Mouse (Mus musculus) hindbrain, embryonic 13.5 days (tissue): ENCODE data around the gene Gm5134. TPM values are rescaled to one million over a fixed set of nuclear protein-coding genes. Genes with fewer than 3 reads are reported as not detected.
A peak's percentile ranks its signal among the peaks of the same experiment; 100 is the strongest.

Experiments used
- ATAC-seq: fragments of 200-750 bp; cut with Nextera tagmentation; 2 replicates; pipeline ENCODE4 v1.8.0; 2017; ENCODE audit warnings: moderate TSS enrichment; ENCODE audit not compliant: low FRiP score
- H3K27ac ChIP-seq: fragments of 300-500 bp; sonication (generic); 2 replicates; pipeline ENCODE4 v1.5.1; 2015; ENCODE audit warnings: inconsistent platforms, mild to moderate bottlenecking, moderate library complexity
- H3K27me3 ChIP-seq: fragments of 300-500 bp; sonication (generic); 2 replicates; pipeline ENCODE4 v1.6.1; 2015; ENCODE audit warnings: mild to moderate bottlenecking, inconsistent platforms
- H3K36me3 ChIP-seq: fragments of 300-500 bp; sonication (generic); 2 replicates; pipeline ENCODE4 v1.6.1; 2015; ENCODE audit warnings: mild to moderate bottlenecking, inconsistent platforms
- H3K4me1 ChIP-seq: fragments of 300-500 bp; sonication (generic); replicated peaks from 2 replicates; pipeline ENCODE4 v1.6.1; 2015; ENCODE audit warnings: inconsistent platforms
- H3K4me2 ChIP-seq: fragments of 300-500 bp; sonication (generic); 2 replicates; pipeline ENCODE4 v1.6.1; 2015; ENCODE audit warnings: inconsistent platforms, mild to moderate bottlenecking, moderate library complexity
- H3K4me3 ChIP-seq: fragments of 300-500 bp; sonication (generic); 2 replicates; pipeline ENCODE4 v1.5.1; 2015; ENCODE audit warnings: mild to moderate bottlenecking, inconsistent platforms
- H3K9ac ChIP-seq: fragments of 300-500 bp; sonication (generic); 2 replicates; pipeline ENCODE4 v1.6.1; 2015; ENCODE audit warnings: mild to moderate bottlenecking, inconsistent platforms
- H3K9me3 ChIP-seq: fragments of 300-500 bp; sonication (generic); 2 replicates; pipeline ENCODE4 v1.6.1; 2016; ENCODE audit warnings: inconsistent platforms
- WGBS: fragments of 180-500 bp; shearing (Covaris S2); methylation state at CpG from one replicate; pipeline ENCODE4 v1.1.7; 2015; 5-methylcytosine and 5-hydroxymethylcytosine counted together
- polyA plus RNA-seq: library from polyadenylated mRNA; unstranded; fragments of >200 nt; fragmentation: Nextera tagmentation; extraction: Ambion mirVana; gene quantifications from 2 replicates; pipeline ENCODE4 v1.2.1, GENCODE M21; 2015

Gene Gm5134
- polyA plus RNA-seq: not detected in 2 replicates

- ATAC-seq: no peak
- peak within 1 kb of the TSS; percentile 35 for H3K9ac ChIP-seq
- H3K27me3 ChIP-seq: peaks cover 27% of the 10 kb centered on the region
- H3K4me2 ChIP-seq: peak within 1 kb of the TSS; percentile 43
- H3K4me1 ChIP-seq: peaks cover 11% of the 10 kb centered on the region
- WGBS: 37% methylated on average over 20 of the region's 20 CpGs
- H3K36me3 ChIP-seq: no peaks in the 10 kb centered on the region
- H3K4me3 ChIP-seq: peak within 1 kb of the TSS; percentile 18; the same call in 1 of the 2 replicates
- no peaks in the 10 kb centered on the region for H3K9me3 ChIP-seq
- no peak within 1 kb of the TSS for H3K27ac ChIP-seq
These were observed at the start of gene Gm5134 for GRCm38 (mm10) chr10:75954381-75954811. Gm5134 (plus strand) TSS chr10:75954514.

GRCm38 (mm10) chr10:75906882-75907281 is 47.4 kb upstream of the Gm5134 start:
- Histone ChIP-seq H3K36me3 (peaks cover 94% of the 10 kb centered on the region), H3K4me2 (no peak overlapping the region), H3K9ac (no peak overlapping the region), H3K27ac (no peak overlapping the region), H3K4me1 (no peaks in the 10 kb centered on the region), H3K4me3 (no peak overlapping the region), H3K9me3 (no peaks in the 10 kb centered on the region), H3K27me3 (no peaks in the 10 kb centered on the region)
- no peak for ATAC-seq
- 96% methylated on average over 4 of the region's 4 CpGs for WGBS

- Histone ChIP-seq H3K27ac (no peak overlapping the region), H3K27me3 (no peaks in the 10 kb centered on the region), H3K4me3 (no peak overlapping the region), H3K9me3 (no peaks in the 10 kb centered on the region), H3K36me3 (peaks cover 88% of the 10 kb centered on the region), H3K4me1 (no peaks in the 10 kb centered on the region), H3K9ac (no peak overlapping the region), H3K4me2 (no peak overlapping the region)
- ATAC-seq: no peak
- 83% methylated on average over 2 of the region's 2 CpGs for WGBS
These were observed 43.6 kb upstream of the Gm5134 start for GRCm38 (mm10) chr10:75910698-75911097.

- no peak for ATAC-seq
- H3K27me3 ChIP-seq: no peaks in the 10 kb centered on the region
- no peaks in the 10 kb centered on the region for H3K9me3 ChIP-seq
- no peak overlapping the region for H3K4me2 ChIP-seq
- H3K27ac ChIP-seq: no peak overlapping the region
- WGBS: 76% methylated on average over 6 of the region's 6 CpGs
- peaks cover 77% of the 10 kb centered on the region for H3K36me3 ChIP-seq
- H3K4me1 ChIP-seq: peaks cover 24% of the 10 kb centered on the region
- H3K9ac ChIP-seq: no peak overlapping the region
- H3K4me3 ChIP-seq: no peak overlapping the region
These were observed 41.2 kb upstream of the Gm5134 start for GRCm38 (mm10) chr10:75913013-75913589.

- no peaks in the 10 kb centered on the region for H3K27me3 ChIP-seq
- no peak overlapping the region for H3K4me2 ChIP-seq
- H3K9me3 ChIP-seq: no peaks in the 10 kb centered on the region
- H3K4me3 ChIP-seq: no peak overlapping the region
- no peak overlapping the region for H3K9ac ChIP-seq
- no peak for ATAC-seq
- no peak overlapping the region for H3K27ac ChIP-seq
- 86% methylated on average over 7 of the region's 7 CpGs for WGBS
- H3K36me3 ChIP-seq: peaks cover 58% of the 10 kb centered on the region
- H3K4me1 ChIP-seq: peaks cover 48% of the 10 kb centered on the region
These were observed 38.8 kb upstream of the Gm5134 start for GRCm38 (mm10) chr10:75915557-75915956.

GRCm38 (mm10) chr10:75916840-75917239 is 37.5 kb upstream of the Gm5134 start:
- peaks cover 45% of the 10 kb centered on the region for H3K36me3 ChIP-seq

GRCm38 (mm10) chr10:75919026-75919425 is 35.3 kb upstream of the Gm5134 start:
- Histone ChIP-seq H3K4me3 (peak overlapping the region; percentile 11), H3K9ac (peak overlapping the region; percentile 46; the same call in 1 of the 2 replicates), H3K27me3 (no peaks in the 10 kb centered on the region), H3K4me1 (peaks cover 66% of the 10 kb centered on the region), H3K9me3 (no peaks in the 10 kb centered on the region), H3K36me3 (peaks cover 34% of the 10 kb centered on the region), H3K4me2 (peak overlapping the region; percentile 81), H3K27ac (peak overlapping the region; percentile 20; the same call in 1 of the 2 replicates)
- no peak for ATAC-seq
- WGBS: 81% methylated on average over 5 of the region's 5 CpGs

More at GRCm38 (mm10) chr10:75916840-75917239, 37.5 kb upstream of the Gm5134 start:
- Histone ChIP-seq H3K4me1 (peaks cover 50% of the 10 kb centered on the region), H3K4me2 (no peak overlapping the region), H3K9ac (no peak overlapping the region), H3K27ac (0 out of 2 replicates have a peak overlapping the region, but pooled peaks have one; percentile 12), H3K27me3 (no peaks in the 10 kb centered on the region), H3K4me3 (no peak overlapping the region), H3K9me3 (no peaks in the 10 kb centered on the region)
- WGBS: 79% methylated on average over 8 of the region's 8 CpGs
- ATAC-seq: no peak

GRCm38 (mm10) chr10:75921026-75921725 is 33.1 kb upstream of the Gm5134 start, which contains the start of gene Smarcb1:
Smarcb1 (minus strand) TSS chr10:75921617.
- Histone ChIP-seq H3K36me3 (peaks cover 31% of the 10 kb centered on the region), H3K4me2 (peak within 1 kb of the TSS; percentile 81), H3K27ac (peak within 1 kb of the TSS; percentile 99), H3K9ac (peak within 1 kb of the TSS; percentile 98), H3K9me3 (no peaks in the 10 kb centered on the region), H3K4me1 (peaks cover 61% of the 10 kb centered on the region), H3K4me3 (peak within 1 kb of the TSS; percentile 93), H3K27me3 (no peaks in the 10 kb centered on the region)
- ATAC-seq: peak; percentile 89
- WGBS: under 1% methylated on average over 75 of the region's 76 CpGs

- Histone ChIP-seq H3K9ac (peak overlapping the region; percentile 98), H3K9me3 (no peaks in the 10 kb centered on the region), H3K4me2 (peak overlapping the region; percentile 81), H3K27me3 (no peaks in the 10 kb centered on the region), H3K36me3 (peaks cover 31% of the 10 kb centered on the region), H3K4me3 (peak overlapping the region; percentile 93), H3K4me1 (peaks cover 54% of the 10 kb centered on the region), H3K27ac (peak overlapping the region; percentile 99)
- 5% methylated on average over 22 of the region's 22 CpGs for WGBS
- ATAC-seq: peak; percentile 49
These were observed 32.4 kb upstream of the Gm5134 start for GRCm38 (mm10) chr10:75921726-75922560.

- H3K27me3 ChIP-seq: 0 out of 2 replicates have a peak, but pooled peaks cover 2% of the 10 kb centered on the region
- H3K4me1 ChIP-seq: peaks cover 30% of the 10 kb centered on the region
- no peak overlapping the region for H3K4me2 ChIP-seq
- H3K9ac ChIP-seq: no peak overlapping the region
- 60% methylated on average over 2 of the region's 2 CpGs for WGBS
- peaks cover 40% of the 10 kb centered on the region for H3K36me3 ChIP-seq
- no peaks in the 10 kb centered on the region for H3K9me3 ChIP-seq
- H3K27ac ChIP-seq: no peak overlapping the region
- no peak for ATAC-seq
- H3K4me3 ChIP-seq: no peak overlapping the region
These were observed 30.0 kb upstream of the Gm5134 start for GRCm38 (mm10) chr10:75924324-75924723.

GRCm38 (mm10) chr10:75926396-75926795 is 27.9 kb upstream of the Gm5134 start:
- Histone ChIP-seq H3K27ac (no peak overlapping the region), H3K4me3 (no peak overlapping the region), H3K9ac (no peak overlapping the region), H3K9me3 (no peaks in the 10 kb centered on the region), H3K4me2 (no peak overlapping the region), H3K27me3 (peaks cover 20% of the 10 kb centered on the region; the same call in 1 of the 2 replicates), H3K36me3 (peaks cover 40% of the 10 kb centered on the region), H3K4me1 (peaks cover 31% of the 10 kb centered on the region)
- 78% methylated on average over 13 of the region's 13 CpGs for WGBS
- ATAC-seq: no peak

- WGBS: 20% methylated on average over 6 of the region's 6 CpGs
- Histone ChIP-seq H3K27ac (no peak overlapping the region), H3K4me1 (peaks cover 36% of the 10 kb centered on the region), H3K9me3 (no peaks in the 10 kb centered on the region), H3K36me3 (peaks cover 24% of the 10 kb centered on the region), H3K9ac (no peak overlapping the region), H3K27me3 (peaks cover 41% of the 10 kb centered on the region), H3K4me3 (peak overlapping the region; percentile 51), H3K4me2 (peak overlapping the region; percentile 93)
- no peak for ATAC-seq
These were observed 24.0 kb upstream of the Gm5134 start for GRCm38 (mm10) chr10:75930304-75930703.
